Comparison of ENCODE assay signal across 13 mouse cellular contexts in the genomic region with DNA sequence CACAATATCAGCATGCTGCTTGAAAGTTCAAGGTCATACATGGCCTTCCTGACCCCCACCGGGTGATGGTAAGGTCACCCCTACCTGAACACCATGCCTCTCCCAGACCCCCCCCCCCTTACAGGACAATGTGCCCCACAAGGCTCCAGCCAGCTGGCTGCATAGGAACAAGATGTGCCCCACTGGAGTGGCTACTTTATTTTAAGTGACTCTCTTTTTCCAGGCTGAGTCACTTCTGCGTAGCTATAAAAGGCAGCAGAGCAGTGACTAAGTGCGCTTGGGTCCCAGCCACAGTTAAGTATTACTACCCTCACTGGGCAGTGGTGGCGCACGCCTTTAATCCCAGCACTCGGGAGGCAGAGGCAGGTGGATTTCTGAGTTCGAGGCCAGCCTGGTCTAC.
A peak's percentile ranks its signal among the peaks of the same experiment; 100 is the strongest.
DNase-seq lines count a peak whose midpoint lies in the region; ATAC-seq and TF ChIP-seq lines count a peak whose summit lies in the region.
"Had no signal": no experiment of that assay in that cellular context is flagged by ENCODE, and none has a peak within 500 bp of the region (broad histone marks: within the 10 kb centered on the region; RNA-seq: fewer than 3 reads in every experiment).

No protein-coding gene starts in this region.

- DNase-seq in layer of hippocampus, adult 9-11 months: peak; percentile 58
- DNase-seq in layer of hippocampus, adult 8-10 months (ENCODE audit: low spot score in 2 of 2): no peak
- no peak for DNase-seq in Patski (ENCODE audit: low read depth, low spot score)
- DNase-seq in lung, postnatal 14 days: peak; percentile 47
- no peak for DNase-seq in ovary, postnatal 36 days (ENCODE audit: low spot score)
- DNase-seq in right cerebral cortex, adult 2 months (ENCODE audit: low spot score in 2 of 2): no peak
- DNase-seq: cerebellum, adult 9-10 months; thymus, adult 2 months had no signal

- peaks cover 14% of the 10 kb centered on the region for H3K4me1 ChIP-seq in embryonic fibroblast, embryonic 13.5 days (ENCODE audit: control insufficient read depth, insufficient read depth, low read length)
- H3K4me1 ChIP-seq in hindbrain, embryonic 12.5 days: no peaks in the 10 kb centered on the region
- H3K4me1 ChIP-seq: midbrain, embryonic 10.5 days had no signal

- H3K27ac ChIP-seq in embryonic fibroblast, embryonic 13.5 days (ENCODE audit: insufficient read depth, low read length): peak overlapping the region; percentile 85
- no peak overlapping the region for H3K27ac ChIP-seq in hindbrain, embryonic 12.5 days
- H3K27ac ChIP-seq: limb, embryonic 15.5 days; midbrain, embryonic 10.5 days had no signal

- WGBS in hindbrain, embryonic 12.5 days: 90% methylated on average over 7 of the region's 7 CpGs

- CTCF ChIA-PET in Patski (lab: Charles Lee): interaction anchor here (0.9 to 3.1 kb wide), 6 partner anchors 14 to 127 kb away, joined by 3 to 14 read pairs (median 4); no protein-coding TSS in a partner anchor

- ATAC-seq in Patski: peak; percentile 61
- no peak for ATAC-seq in hindbrain, embryonic 12.5 days (ENCODE audit: low FRiP score)

- POLR2A ChIA-PET in Patski (lab: Charles Lee): interaction anchor here (0.5 to 1.2 kb wide), 2 partner anchors 18 to 86 kb away, joined by 3 read pairs; a partner anchor contains a TSS

- H3K27me3 ChIP-seq in Patski: no peaks in the 10 kb centered on the region
- H3K27me3 ChIP-seq in hindbrain, embryonic 12.5 days: no peaks in the 10 kb centered on the region

- peaks cover 20% of the 10 kb centered on the region for H3K36me3 ChIP-seq in hindbrain, embryonic 12.5 days
- H3K36me3 ChIP-seq: G1E had no signal

- H3K4me3 ChIP-seq in embryonic fibroblast, embryonic 13.5 days (ENCODE audit: insufficient read depth, low read length): no peak overlapping the region
- H3K4me3 ChIP-seq in hindbrain, embryonic 12.5 days: no peak overlapping the region
- H3K4me3 ChIP-seq: limb, embryonic 15.5 days; midbrain, embryonic 10.5 days had no signal

- TF ChIP-seq POLR2A in embryonic fibroblast, embryonic 13.5 days (IDR thresholded peaks at IDR 0.05; ENCODE audit: low read depth, low read length): no peak

- no peak overlapping the region for H3K4me2 ChIP-seq in hindbrain, embryonic 12.5 days (replicated peaks)
- H3K4me2 ChIP-seq: limb, embryonic 15.5 days had no signal

- no peaks in the 10 kb centered on the region for H3K9me3 ChIP-seq in hindbrain, embryonic 12.5 days (replicated peaks)
- H3K9me3 ChIP-seq: G1E; limb, embryonic 15.5 days; midbrain, embryonic 10.5 days had no signal

- TF ChIP-seq CTCF in Patski (IDR thresholded peaks at IDR 0.05): peak; percentile 32
- TF ChIP-seq CTCF in embryonic fibroblast, embryonic 13.5 days (IDR thresholded peaks at IDR 0.05; ENCODE audit: borderline replicate concordance, insufficient read depth, low read length): no peak

- H3K9ac ChIP-seq in hindbrain, embryonic 12.5 days: no peak overlapping the region
- H3K9ac ChIP-seq: limb, embryonic 15.5 days had no signal

- in situ Hi-C loops in Patski (cut with MboI; ENCODE audit: low pct_unique_long_range_greater_than_20kb): no loop called here

Comparison
In these comparisons a context has a peak if more than half of its experiments do, and no peak if none do; other contexts are left out.
1. DNase-seq: peak in layer of hippocampus, adult 9-11 months (single experiment) and lung, postnatal 14 days (single experiment); none in layer of hippocampus, adult 8-10 months (0 of 2), Patski (single experiment), ovary, postnatal 36 days (single experiment) and right cerebral cortex, adult 2 months (0 of 2).